Mouse (Mus musculus) thymus, postnatal 0 days (tissue): ENCODE data around the gene Tctex1d1. TPM values are rescaled to one million over a fixed set of nuclear protein-coding genes. Genes with fewer than 3 reads are reported as not detected.

Source experiments
- DNase-seq: peaks from one replicate; pipeline ENCODE4 v3.0.0-alpha.2; 2015; ENCODE audit warnings: low spot score
- polyA plus RNA-seq: library from polyadenylated mRNA; unstranded; fragments of >200 nt; fragmentation: Nextera tagmentation; extraction: Ambion mirVana; gene quantifications from 2 replicates; pipeline ENCODE4 v1.2.1, GENCODE M21; 2015

Tctex1d1 gene
- polyA plus RNA-seq, 1 experiment from 2014 or later = 62.1 TPM

DNA sequence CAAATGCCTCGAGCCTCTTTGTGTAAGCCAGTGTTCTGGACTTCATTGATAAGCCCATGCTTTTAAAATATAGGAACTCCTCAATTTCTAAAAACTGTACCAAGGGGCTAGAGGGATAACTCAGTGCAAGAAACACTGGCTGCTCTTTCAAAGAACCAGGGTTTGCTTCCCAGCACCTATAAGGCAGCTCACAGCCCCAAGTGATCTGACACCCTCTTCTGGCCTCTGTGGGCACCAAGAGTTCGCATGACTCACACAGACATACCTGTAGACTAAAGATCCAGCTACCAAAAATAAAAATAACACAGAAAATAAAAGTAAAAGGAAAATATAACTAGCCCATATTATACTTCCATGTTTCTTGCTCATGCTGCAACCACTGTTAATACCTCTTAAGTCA, 9.3 kb downstream of the Tctex1d1 start:
- peak; percentile 47 for DNase-seq

DNA sequence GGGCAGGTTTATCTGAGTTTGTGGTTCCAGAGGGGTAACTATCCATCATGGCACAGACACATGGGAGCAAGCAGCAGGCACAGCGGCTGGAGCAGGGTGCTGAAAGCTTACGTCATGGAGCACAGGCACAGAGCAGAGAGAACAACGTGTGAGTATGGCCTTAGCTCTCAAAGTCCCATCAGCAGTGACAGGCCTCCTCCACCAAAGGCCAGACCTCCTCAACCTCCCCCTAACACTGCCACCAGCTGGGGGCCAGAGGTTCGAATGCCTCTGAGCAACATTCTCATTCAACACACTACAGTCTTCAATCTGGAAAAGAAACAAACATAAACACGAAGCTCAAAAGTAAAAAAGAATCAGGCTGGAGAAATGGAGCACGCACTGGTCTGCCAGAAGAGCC, 10.1 kb downstream of the Tctex1d1 start:
- peak; percentile 45 for DNase-seq

DNA sequence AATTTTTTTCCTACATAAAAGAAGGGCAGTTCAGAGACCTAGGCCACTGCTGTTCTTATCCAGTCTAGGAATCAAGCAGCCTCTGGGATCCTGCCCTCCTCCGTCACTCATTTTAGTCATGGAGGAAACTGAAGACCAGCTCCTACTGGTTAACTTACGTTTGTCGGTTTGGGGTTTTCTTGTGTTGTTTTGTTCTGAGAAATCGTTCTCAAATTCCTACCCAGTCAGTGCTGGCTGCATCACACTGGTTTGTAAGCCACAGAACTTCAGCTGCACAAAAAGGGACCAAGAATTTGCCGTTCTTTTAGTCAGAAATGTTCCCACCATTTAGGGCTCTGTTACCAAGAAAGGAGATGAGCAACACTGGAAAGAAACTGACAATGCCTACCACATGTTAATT, 11.0 kb downstream of the Tctex1d1 start:
- peak; percentile 75 for DNase-seq

DNA sequence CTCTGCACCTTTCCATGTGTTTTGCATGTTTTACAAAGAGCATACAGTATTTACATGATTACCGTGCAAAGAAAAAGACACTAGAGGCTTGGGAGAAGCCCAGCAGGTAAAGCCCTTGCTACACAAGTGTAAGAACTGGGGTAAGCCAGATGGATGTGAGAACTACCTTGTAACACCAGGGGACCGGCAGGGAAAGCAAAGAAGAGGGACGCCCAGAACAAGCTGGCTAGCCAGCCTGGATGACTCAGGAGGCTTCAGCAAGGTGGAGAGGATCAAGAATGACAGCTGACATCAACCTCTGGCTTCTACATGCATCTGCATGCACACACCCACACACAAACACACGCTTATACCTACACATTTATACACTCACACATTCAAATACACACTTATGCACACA, 11.6 kb downstream of the Tctex1d1 start:
- DNase-seq = peak; percentile 65

DNA sequence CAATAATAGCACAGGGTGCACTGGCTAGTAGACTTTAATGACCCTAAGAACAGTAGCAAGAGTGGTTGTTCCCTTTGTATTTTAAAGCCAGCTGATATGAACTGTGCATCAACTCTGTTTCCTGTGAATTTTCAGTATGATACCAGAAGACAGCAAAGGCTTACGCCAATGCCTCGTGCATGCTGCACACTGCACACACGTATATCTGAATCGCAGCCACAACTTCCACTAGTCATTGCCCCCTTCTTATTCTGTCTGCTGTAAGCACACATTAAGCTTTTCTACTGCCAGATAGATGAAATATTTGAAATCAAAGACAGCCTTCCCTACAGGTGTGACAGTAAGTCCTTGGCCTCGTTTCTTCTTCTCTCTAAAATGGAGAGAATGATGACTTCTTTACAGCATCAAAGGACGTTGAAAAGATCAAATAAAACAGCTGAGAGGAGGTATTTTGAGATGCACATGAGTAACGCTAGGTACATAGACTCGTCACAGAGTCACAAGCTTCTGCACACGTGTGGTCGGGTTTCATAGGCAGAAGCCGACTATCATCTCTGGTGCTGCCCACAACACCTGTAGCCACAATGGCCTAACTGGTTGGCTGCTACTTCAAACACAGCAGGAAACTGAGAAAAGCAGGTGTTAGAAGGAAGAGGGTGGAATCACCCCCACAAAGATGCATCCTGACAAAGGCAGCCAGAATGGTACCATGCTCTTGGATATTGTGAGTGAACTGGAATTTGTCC, 12.4 kb downstream of the Tctex1d1 start:
- peak; percentile 95 for DNase-seq

DNA sequence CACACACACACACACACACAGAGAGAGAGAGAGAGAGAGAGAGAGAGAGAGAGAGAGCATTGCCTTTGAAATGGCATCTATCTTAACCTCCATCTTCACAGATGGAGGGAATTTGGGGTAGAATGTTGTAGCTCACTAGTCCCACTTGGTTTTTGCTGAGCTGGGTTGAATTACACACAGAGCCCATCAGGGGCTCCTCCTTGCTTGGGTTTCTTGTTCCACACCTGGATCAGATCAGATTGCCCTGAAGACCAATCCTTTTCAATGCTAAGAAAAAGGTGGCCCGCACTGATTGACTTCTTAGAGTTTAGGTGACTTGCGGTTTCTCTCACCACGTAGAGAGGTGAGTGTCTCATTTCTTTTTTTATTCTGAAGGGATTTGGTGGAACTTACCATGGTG, 13.3 kb downstream of the Tctex1d1 start:
- DNase-seq = peak; percentile 70

DNA sequence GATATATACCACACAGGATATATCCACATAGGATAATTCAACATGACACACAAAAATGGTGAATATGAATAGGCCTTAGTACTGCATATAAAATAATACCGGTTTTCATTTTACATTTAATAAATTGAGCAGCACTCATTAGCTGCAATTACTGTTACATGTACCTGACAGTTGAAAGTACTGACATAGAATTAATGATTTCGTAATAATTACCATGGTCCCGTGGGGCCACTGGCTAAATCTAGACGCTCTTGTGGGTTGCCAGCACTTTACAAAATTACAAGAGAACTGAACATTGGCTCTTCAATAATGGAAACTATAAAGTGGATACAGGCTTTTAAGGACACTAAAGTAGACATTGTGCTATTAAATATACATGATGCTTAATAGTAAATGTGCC, 26.3 kb downstream of the Tctex1d1 start:
- DNase-seq = no peak

DNA sequence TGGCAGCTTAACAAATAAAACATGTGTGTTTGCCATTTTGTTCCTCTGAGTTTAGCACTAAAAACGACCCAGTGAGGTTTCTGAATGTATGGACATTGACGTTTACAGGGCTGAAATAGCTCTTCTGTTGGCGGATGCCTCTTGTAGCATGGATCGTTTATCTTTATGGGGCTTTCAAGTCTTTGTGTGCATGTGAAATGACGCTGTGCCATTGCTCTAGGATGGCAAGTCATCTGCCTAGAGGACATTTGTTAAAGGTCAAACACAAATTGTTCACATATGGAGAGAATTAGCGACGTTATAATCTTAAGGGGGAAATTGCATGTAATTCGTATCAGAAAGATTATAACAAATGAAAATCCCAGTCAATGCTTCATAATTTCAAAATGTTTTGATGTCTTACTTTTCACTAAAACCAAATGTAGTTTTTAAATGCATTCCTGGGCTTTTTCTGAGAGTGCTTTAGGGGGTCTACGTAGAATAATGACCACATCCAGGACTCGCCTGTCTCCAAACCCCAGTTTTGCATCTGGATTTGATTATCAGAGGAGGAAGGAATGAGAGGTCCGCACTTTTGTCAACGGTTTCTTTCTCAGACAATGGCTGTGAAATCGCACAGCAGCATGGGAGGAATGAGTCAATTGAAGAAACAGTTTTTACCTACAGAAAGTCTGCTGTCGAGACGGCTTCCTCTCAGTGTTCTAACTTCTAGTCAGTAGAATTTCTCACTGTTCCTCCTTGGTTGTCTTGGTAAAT, 27.0 kb downstream of the Tctex1d1 start:
- DNase-seq = no peak

DNA sequence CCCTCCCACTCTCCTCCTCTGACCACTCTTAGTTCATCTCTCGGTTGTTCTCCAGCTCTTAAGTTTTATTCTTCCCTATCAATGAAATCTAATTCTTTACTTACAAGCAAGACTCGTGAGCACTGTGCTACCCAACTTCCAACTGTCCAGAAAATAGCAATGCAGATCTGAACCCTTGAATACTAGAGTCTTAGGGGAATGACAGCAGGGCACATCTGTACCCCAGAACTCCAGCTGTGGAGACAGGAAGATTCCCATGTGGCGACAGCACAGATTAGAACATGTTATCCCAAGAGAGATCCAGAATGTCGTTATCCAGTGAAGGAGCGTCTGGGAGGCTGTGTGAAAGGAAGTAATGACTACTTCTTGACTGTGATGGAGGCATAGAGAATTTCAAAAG, 27.9 kb downstream of the Tctex1d1 start:
- DNase-seq = no peak

DNA sequence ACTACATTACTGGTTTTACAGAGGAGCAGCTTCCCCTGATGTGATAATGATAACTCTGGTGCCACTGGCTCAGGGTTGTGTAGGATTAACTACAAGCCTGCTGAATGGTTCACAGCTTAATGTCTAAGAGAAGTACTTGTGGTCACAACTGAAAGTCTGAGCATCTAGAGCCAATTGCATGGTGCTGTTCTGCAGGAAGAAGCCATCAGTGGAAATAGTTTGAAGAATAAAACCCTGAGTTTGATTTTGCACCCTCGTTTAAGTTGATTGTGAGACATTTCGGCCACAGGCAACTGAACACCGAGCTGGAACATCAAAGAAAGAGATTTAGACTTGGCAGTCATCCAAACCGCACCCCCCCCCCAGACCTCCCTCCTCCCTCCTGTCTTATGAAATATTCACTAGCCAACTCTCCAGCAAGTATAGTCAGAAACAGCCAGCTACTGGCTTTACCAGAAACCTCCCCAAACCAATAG, 28.6 kb downstream of the Tctex1d1 start:
- DNase-seq = peak; percentile 39

DNA sequence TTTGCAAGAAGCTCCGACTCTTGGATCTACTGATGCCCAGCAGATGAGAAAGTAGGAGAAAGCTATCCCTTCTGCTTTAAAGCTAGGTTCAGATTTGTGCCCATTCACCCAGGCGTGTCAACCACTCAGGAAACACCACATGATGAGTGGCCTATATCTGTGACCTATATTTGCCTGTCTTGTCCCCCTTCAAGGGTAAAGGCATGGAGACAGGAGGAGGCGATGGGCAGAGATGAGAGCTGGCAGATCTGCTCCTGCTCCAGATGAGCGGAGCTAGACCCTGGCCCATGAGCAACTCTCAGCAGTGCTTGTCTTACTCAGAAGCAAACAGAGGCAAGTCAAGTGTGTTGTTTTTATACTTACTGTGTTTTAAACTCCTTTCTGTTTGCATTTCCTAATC, 32.3 kb downstream of the Tctex1d1 start:
- DNase-seq = peak; percentile 34

DNA sequence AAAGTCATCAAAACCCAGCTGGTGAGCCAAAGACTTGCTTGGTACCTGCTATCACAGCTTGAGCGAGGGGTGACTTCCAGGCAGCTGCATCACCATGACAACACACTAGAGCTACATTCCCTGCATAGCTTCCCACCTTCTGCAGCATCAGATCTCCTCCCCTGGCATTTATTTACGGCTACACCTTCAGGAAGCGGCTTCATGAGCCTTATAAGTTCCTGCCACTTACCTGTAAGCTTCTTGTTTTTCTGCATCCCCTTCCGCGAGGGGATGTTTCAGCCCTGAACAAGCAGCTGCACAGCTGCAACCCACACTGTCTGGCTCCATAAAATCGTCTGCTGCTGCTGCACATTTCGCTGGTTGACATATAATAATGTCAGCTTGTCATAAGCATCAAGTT, 33.4 kb downstream of the Tctex1d1 start:
- DNase-seq = peak; percentile 69

DNA sequence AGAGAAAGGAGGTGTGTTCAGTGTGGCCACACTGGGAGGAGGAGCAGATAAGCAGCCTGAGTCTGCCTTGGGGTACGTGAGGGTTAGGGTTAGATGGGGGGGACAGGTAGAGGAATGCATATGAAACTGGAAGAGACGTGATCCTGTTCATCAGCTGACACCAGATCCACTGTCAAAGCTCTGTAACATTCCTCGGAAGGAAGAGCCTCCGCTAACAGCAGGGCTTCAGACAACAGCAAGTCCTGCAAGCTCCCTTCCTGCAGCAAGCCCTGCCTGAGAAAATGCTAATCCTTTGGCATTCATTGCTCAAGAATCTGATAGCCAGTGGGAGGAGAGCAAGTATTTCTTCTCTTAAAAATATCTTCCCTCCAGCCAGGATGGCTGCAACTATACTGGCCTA, 35.1 kb downstream of the Tctex1d1 start:
- DNase-seq = no peak

DNA sequence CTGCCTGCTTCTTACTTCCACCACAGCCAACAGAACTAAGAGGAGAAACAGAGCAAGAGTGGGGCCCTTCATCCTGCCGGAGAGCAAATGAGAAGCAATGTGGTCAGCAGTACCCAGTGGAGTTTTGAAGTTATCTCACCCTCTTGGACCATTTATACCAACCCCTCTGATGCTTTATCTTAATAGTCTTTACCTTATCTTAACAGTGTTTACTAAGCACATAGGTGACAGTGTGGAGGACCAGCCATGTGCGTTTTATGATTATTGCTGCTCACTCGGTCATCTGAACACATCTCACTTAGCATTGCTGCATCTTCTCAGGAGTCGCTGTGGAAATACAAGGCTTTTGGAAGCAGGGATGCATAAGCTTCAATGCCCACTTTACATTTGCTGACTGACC, 48.2 kb downstream of the Tctex1d1 start, which contains the start of gene Insl5:
TSS of gene Insl5 (minus strand) at position 222 of the 400 bp plus-strand sequence.
- DNase-seq = peak; percentile 56

DNA sequence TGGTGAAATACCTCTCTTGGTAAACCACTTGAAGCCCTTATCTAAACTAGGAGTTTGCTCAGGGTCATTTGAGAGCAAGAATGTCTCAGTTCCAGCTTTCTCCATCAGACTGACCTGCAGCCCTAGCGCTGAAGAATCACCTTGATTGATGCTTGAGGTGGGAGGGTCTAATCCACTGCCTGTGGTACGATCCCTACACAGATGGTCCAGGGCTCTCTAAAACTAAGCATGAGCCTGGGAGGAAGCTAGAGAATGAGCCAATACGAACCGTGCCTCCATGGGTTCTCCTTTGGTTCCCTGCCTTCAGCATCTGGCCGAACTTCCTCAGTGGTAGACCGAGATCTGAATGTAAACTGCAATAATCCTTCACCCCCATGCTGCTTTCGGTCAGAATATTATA, 49.3 kb downstream of the Tctex1d1 start:
- no peak for DNase-seq

DNA sequence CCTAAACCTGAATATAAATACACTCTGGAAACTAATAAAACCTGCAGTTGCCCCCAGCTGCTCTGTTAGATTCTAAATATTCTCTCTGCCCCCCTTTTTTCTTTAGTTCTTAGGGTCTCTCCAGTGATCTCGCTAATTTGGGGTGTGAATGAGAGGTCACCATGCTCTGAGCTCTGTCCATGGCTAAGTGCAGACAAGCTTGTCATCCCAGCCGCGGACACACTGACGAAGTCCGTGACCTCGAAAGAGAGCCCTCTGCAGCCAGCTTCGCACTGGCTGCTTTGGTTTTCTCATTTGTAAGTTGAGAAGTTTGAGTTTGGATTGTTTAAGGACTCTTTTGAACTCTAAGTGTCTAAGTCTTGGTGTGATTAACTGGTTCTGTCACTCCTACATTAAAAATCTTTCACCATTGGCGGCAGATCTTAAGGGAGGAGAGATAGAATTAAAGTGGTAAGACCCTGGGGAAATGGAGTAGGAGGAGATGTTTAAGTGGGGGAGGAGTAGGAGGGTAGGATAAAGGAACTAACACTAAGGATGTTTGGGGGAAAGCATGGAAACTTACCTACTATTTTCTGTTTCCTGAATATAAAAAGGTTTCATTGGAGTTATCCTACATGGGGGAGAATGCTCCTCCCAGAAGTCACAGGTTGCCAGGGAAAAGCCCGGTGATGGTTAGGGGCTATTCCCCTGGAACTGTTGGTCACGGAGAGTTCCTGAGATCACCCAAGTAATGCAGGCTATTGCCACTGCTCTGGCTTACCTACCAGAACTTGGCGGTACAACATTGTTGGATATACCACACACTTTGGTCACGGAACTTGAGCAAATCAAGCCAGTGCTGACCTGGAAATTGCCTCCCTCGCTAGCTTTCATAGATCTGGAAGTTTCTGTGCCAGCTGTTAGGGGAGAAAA, 50.0 kb downstream of the Tctex1d1 start:
- DNase-seq = no peak

DNA sequence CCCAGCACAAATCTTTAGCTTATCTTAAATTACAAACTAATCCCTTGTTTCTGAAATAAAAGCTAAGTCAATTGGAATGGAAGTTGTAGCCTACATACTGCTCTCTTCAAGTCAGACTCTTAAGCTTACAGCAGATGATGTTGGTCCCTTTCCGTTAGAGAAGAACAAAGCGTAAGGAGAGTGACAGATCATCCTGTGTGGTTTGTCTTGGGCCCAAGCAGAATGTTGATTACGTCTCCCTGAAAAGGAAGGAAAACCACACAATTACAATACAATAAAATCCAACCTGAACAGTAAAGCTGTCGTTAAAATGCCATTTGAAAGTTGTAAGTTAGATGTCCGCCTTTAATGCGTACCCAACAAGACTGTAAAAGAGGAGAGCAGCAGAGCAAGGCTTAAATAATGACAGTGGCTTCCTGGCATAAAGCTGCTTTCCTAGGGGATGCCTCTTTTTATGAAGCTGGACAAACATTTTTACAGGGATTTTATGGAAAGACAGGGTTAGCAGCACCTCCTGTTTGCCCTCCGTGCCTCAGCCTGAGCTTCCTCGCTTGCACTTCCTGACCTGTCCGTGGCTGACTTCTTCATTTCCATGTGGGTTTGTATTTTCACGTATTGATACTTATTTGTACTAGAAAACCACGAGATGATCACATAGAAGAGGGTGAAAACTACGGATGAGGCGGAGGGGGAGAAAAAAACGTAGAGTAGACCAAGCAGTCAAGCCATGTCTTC, 60.9 kb downstream of the Tctex1d1 start:
- DNase-seq = peak; percentile 73

DNA sequence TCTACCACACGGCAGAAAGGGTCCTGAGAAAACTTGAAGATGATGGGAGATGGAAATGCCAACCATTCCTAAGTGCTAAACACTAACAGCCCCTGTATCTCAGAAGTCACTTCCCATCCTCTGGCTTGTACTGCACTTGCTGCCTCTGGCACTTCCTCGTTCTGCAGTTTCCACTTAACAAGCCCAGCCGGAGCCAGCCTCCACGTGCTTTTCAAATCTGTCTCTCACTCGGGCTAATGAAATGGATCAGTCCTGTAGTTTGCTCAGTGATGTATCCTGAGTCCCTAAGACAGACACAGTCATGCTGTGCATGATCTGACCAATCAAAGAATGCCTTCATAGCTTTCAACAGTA, 61.4 kb downstream of the Tctex1d1 start:
- peak; percentile 36 for DNase-seq

DNA sequence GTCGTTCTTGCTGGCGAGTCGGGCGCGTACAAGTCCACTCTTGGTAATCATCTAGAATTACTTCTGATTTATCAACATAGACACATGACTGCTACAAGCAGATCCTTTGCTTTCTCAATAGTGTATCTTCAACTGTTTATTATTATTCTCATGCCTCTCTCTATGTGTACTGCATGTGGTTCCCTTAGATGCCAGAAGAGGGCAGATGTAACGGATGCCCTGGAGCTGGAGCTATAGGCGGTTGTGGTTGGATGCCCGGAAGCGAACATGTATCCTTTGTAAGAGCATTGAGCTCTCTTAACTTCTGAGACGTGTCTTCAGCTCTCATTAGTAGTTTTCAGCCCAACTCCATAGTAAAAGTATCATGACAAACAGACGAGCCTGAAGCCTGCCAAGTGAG, 64.6 kb downstream of the Tctex1d1 start:
- no peak for DNase-seq

DNA sequence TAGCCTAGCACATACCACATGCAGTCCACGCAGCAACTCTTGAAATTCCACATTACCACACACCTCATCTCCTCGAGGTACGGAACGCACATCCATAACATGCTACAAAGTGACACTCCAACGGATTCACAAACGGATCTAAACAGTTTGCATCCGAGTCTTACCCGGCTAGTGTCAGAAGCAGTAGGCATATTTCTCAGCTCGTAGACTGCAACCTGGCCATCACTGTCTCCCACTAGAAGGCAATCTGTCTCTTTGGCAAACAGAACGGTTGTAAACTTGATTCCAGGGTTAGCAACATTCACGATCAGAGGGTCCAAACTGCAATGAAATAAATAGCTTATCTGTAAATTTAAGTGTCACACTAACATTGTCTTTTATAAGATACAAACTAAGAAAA, 69.6 kb downstream of the Tctex1d1 start:
- no peak for DNase-seq
